Mouse (Mus musculus) erythroblast, embryonic 14.5 days (primary cell): ENCODE results near the gene Prkacb. TPM values are rescaled to one million over a fixed set of nuclear protein-coding genes. Genes with fewer than 3 reads are reported as not detected.

Experiments
- H3K27me3 ChIP-seq: 2 replicates; pipeline ENCODE4 v1.6.1; 2012; ENCODE audit warnings: inconsistent platforms; ENCODE audit not compliant: control insufficient read depth
- H3K36me3 ChIP-seq: 2 replicates; pipeline ENCODE4 v1.6.1; 2012; ENCODE audit warnings: mild to moderate bottlenecking, inconsistent platforms; ENCODE audit not compliant: control insufficient read depth
- H3K4me1 ChIP-seq: 2 replicates; pipeline ENCODE4 v1.6.1; 2012; ENCODE audit warnings: inconsistent platforms; ENCODE audit not compliant: control insufficient read depth
- H3K4me3 ChIP-seq: replicated peaks from 2 replicates; pipeline ENCODE3; 2012; ENCODE audit warnings: moderate library complexity, mild to moderate bottlenecking, inconsistent platforms
- H3K9me3 ChIP-seq: 2 replicates; pipeline ENCODE4 v1.6.1; 2012; ENCODE audit warnings: low read length, inconsistent platforms, mixed read lengths; ENCODE audit not compliant: control insufficient read depth
- GATA1 ChIP-seq: IDR thresholded peaks from 2 replicates; pipeline ENCODE4 v1.6.1; 2012; ENCODE audit warnings: low read length, inconsistent platforms, mixed read lengths
- TAL1 ChIP-seq: IDR thresholded peaks from 3 replicates; pipeline ENCODE4 v1.6.1; 2012; ENCODE audit warnings: low read length, inconsistent platforms, mixed read lengths
- polyA plus RNA-seq: library from polyadenylated mRNA; stranded (reverse); fragments of >175 nt; gene quantifications from 2 replicates; pipeline ENCODE4 v1.2.3, GENCODE M21; 2012

Prkacb gene
- polyA plus RNA-seq, 1 experiment = 0.06 TPM

- no peak for TF ChIP-seq GATA1
- no peak for TF ChIP-seq TAL1
Observed at GRCm38 (mm10) chr3:146711084-146711483, 101.7 kb downstream of the Prkacb start.

DNA sequence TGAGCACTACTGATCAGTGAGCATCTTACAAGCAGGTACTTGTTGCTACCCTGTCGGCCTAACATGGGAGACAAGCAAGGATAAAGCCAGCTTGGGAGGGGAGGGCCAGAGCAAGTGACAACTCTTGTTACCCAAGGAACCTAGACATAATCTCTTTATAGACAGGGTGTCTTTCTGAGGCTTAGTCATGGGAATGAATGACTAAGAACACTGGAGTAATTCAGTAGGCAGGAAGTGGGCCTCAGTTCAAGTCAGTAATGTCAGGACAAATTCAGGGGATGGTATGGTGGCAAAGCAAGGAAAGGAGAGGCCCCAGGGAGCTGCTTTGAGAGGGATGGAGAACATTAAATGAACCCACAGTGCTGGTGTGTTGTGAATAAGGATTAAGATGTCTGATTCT lies 103.7 kb downstream of the Prkacb start:
- Histone ChIP-seq H3K4me3 (no peak overlapping the region), H3K4me1 (no peaks in the 10 kb centered on the region), H3K36me3 (no peaks in the 10 kb centered on the region), H3K27me3 (no peaks in the 10 kb centered on the region), H3K9me3 (no peaks in the 10 kb centered on the region)
- no peak for TF ChIP-seq GATA1
- TF ChIP-seq TAL1 = no peak

More at GRCm38 (mm10) chr3:146711084-146711483, 101.7 kb downstream of the Prkacb start:
- Histone ChIP-seq H3K36me3 (no peaks in the 10 kb centered on the region), H3K4me1 (no peaks in the 10 kb centered on the region), H3K9me3 (no peaks in the 10 kb centered on the region), H3K4me3 (no peak overlapping the region), H3K27me3 (no peaks in the 10 kb centered on the region)

DNA sequence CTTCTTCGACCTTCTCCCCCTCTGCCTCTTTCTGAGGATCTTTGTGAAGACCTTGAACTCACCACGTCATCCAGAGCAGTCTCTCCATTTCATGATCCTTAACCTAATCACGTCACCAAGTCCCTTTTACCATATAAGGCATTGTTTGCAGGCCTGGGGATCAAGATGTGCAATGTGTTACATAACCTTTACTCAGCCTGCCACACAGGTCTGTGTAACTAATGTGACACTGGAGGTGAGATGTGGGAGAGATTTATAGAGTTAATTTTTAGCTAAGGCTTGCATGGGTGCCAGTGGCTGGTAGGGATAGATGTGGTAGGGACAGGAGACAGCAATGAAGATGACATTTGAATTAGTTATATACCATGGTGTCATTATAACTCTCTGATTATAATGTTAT lies 104.4 kb downstream of the Prkacb start:
- TF ChIP-seq TAL1 = no peak
- TF ChIP-seq GATA1 = no peak
- no peak overlapping the region for H3K4me3 ChIP-seq
- H3K9me3 ChIP-seq = no peaks in the 10 kb centered on the region
- no peaks in the 10 kb centered on the region for H3K4me1 ChIP-seq
- H3K27me3 ChIP-seq = no peaks in the 10 kb centered on the region
- H3K36me3 ChIP-seq = no peaks in the 10 kb centered on the region

- H3K9me3 ChIP-seq = no peaks in the 10 kb centered on the region
- H3K27me3 ChIP-seq = no peaks in the 10 kb centered on the region
- no peak for TF ChIP-seq GATA1
- TF ChIP-seq TAL1 = no peak
- peaks cover 16% of the 10 kb centered on the region for H3K4me1 ChIP-seq
- no peak overlapping the region for H3K4me3 ChIP-seq
- no peaks in the 10 kb centered on the region for H3K36me3 ChIP-seq
Observed at GRCm38 (mm10) chr3:146704099-146704498, 108.7 kb downstream of the Prkacb start.

- Histone ChIP-seq H3K36me3 (no peaks in the 10 kb centered on the region), H3K9me3 (no peaks in the 10 kb centered on the region), H3K27me3 (no peaks in the 10 kb centered on the region), H3K4me3 (peak overlapping the region; percentile 57), H3K4me1 (peaks cover 26% of the 10 kb centered on the region)
- TF ChIP-seq TAL1 (no peak), GATA1 (no peak)
Observed at GRCm38 (mm10) chr3:146700051-146700450, 112.7 kb downstream of the Prkacb start.

- H3K27me3 ChIP-seq = no peaks in the 10 kb centered on the region
- H3K4me1 ChIP-seq = peaks cover 26% of the 10 kb centered on the region
- no peak overlapping the region for H3K4me3 ChIP-seq
Observed at GRCm38 (mm10) chr3:146698982-146699381, 113.8 kb downstream of the Prkacb start.

GRCm38 (mm10) chr3:146692547-146692946 lies 120.2 kb downstream of the Prkacb start:
- TF ChIP-seq GATA1 = no peak
- no peak for TF ChIP-seq TAL1
- H3K9me3 ChIP-seq = no peaks in the 10 kb centered on the region
- no peaks in the 10 kb centered on the region for H3K36me3 ChIP-seq
- no peak overlapping the region for H3K4me3 ChIP-seq
- no peaks in the 10 kb centered on the region; the same call in 1 of the 2 replicates for H3K4me1 ChIP-seq
- H3K27me3 ChIP-seq = peaks cover 2% of the 10 kb centered on the region

More at GRCm38 (mm10) chr3:146698982-146699381, 113.8 kb downstream of the Prkacb start:
- TF ChIP-seq TAL1 (peak; percentile 39; the same call in 2 of the 3 replicates), GATA1 (peak; percentile 33; the same call in 1 of the 2 replicates)
- Histone ChIP-seq H3K36me3 (no peaks in the 10 kb centered on the region), H3K9me3 (no peaks in the 10 kb centered on the region)

DNA sequence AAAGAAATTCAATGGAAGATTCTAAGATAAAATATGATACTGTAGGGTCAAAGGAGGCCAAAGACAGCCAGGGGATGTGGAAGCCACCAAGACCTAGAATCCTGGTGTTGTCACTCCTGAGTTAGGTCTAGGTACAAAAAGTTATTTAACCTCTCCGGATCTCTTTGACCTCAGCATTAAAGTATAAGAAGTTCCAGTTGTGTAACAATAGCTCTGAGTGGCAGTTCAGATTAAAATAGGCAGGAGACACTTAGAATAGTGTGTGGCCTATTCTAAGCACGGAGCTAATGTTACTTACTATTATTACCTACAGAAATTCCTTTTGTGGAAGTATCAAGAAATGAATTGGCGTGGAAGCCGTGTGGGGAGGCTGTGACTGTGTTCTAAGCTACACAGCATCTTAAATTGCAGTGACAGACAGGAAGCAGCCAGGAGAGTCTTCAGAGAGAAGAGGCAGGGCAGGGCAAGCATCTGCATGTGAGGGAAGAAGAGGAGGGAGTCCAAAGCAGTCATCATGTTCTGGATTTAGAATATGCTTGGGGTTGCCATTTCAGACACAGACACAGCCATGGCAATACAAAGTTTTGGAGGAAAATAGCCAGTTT lies 125.6 kb downstream of the Prkacb start:
- peaks cover 15% of the 10 kb centered on the region for H3K4me1 ChIP-seq

DNA sequence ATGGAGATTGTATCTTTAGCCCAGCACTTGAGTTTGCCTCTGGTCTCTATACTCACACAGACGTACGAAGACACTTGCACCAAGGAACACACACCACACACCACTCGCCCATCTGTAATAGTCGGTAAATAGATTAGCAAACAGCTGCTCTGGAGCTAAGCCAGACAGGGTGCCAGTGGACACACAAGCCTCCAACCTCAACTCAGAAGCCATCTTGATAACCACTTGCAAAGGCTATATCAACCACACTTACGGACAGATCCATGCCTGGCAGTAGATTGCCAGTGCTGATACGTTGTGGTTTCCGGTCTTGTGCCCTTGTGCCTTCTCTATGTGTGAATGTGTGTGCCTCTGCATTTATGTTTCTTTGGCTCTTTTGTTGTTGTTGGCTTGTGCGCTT lies 126.4 kb downstream of the Prkacb start:
- Histone ChIP-seq H3K4me3 (no peak overlapping the region), H3K4me1 (peaks cover 15% of the 10 kb centered on the region), H3K27me3 (peaks cover 41% of the 10 kb centered on the region), H3K9me3 (no peaks in the 10 kb centered on the region), H3K36me3 (no peaks in the 10 kb centered on the region)
- no peak for TF ChIP-seq TAL1
- no peak for TF ChIP-seq GATA1

More for the DNA sequence above, 125.6 kb downstream of the Prkacb start:
- peaks cover 41% of the 10 kb centered on the region for H3K27me3 ChIP-seq
- H3K4me3 ChIP-seq = no peak overlapping the region
- H3K9me3 ChIP-seq = no peaks in the 10 kb centered on the region
- TF ChIP-seq TAL1 (no peak), GATA1 (no peak)
- H3K36me3 ChIP-seq = no peaks in the 10 kb centered on the region
